Mouse (Mus musculus) CH12.LX (cell line): ENCODE measurements around the gene Gm20388. TPM values are rescaled to one million over a fixed set of nuclear protein-coding genes. Genes with fewer than 3 reads are reported as not detected.

Experiments used
- DNase-seq: peaks from one replicate; pipeline ENCODE4 v3.0.0-alpha.2; 2013; ENCODE audit errors: extremely low read depth
- H3K27ac ChIP-seq: 2 replicates; pipeline ENCODE4 v1.5.1; 2012; ENCODE audit warnings: low read depth, mild to moderate bottlenecking, control low read depth, moderate library complexity; ENCODE audit not compliant: insufficient read depth
- H3K27me3 ChIP-seq: replicated peaks from 2 replicates; pipeline ENCODE3; 2012; ENCODE audit warnings: inconsistent platforms
- H3K36me3 ChIP-seq, 2 experiments: replicated peaks in 1 of 2; 2 replicates each; pipeline versions ENCODE3 to v1.6.1; 2012; ENCODE audit warnings: inconsistent platforms in 1 of 2, low read length in 1 of 2, mild to moderate bottlenecking in 1 of 2, mixed read lengths in 1 of 2, moderate library complexity in 1 of 2; ENCODE audit not compliant: control insufficient read depth in 1 of 2, insufficient read depth in 1 of 2
- H3K4me1 ChIP-seq, 2 experiments: 2 replicates each; pipeline ENCODE4 v1.6.1; 2012; ENCODE audit warnings: inconsistent platforms in 1 of 2, moderate library complexity in 1 of 2; ENCODE audit not compliant: insufficient read depth in 2 of 2, control insufficient read depth in 1 of 2
- H3K4me2 ChIP-seq: 2 replicates; pipeline ENCODE4 v1.6.1; 2012; ENCODE audit warnings: low read depth, mild to moderate bottlenecking, control low read depth; ENCODE audit not compliant: poor library complexity, insufficient read depth, severe bottlenecking
- H3K4me3 ChIP-seq, 3 experiments: fragments of 150-350 bp in 1 of 3; sonication (generic) in 1 of 3; replicated peaks in 1 of 3; 2 replicates each; pipeline versions ENCODE3 to v1.5.1; 2011 to 2012; ENCODE audit warnings: low read depth in 2 of 3, low read length in 2 of 3, mild to moderate bottlenecking in 2 of 3, moderate library complexity in 2 of 3, control low read depth in 1 of 3, improper control_type of control experiment in 1 of 3, inconsistent platforms in 1 of 3, mixed read lengths in 1 of 3; ENCODE audit not compliant: poor library complexity in 1 of 3
- H3K79me2 ChIP-seq: replicated peaks from 2 replicates; pipeline ENCODE4 v1.6.1; 2012; ENCODE audit warnings: mild to moderate bottlenecking, moderate library complexity; ENCODE audit not compliant: control insufficient read depth, poor library complexity, insufficient read depth, severe bottlenecking; ENCODE audit errors: extremely low read depth
- H3K9ac ChIP-seq: 2 replicates; pipeline ENCODE4 v1.6.1; 2012; ENCODE audit warnings: low read depth, mild to moderate bottlenecking, control low read depth, moderate library complexity; ENCODE audit not compliant: insufficient read depth
- H3K9me3 ChIP-seq: replicated peaks from 2 replicates; pipeline ENCODE3; 2012; ENCODE audit warnings: low read length, inconsistent platforms, mixed read lengths
- BHLHE40 ChIP-seq: IDR thresholded peaks from 2 replicates; pipeline ENCODE4 v1.6.1; 2011; ENCODE audit warnings: mild to moderate bottlenecking, low read depth, low read length, improper control_type of control experiment
- CHD2 ChIP-seq: IDR thresholded peaks from 2 replicates; pipeline ENCODE4 v1.6.1; 2011; ENCODE audit warnings: low read length, improper control_type of control experiment
- E2F4 ChIP-seq: IDR thresholded peaks from 2 replicates; pipeline ENCODE4 v1.6.1; 2011; ENCODE audit warnings: low read depth, low read length, improper control_type of control experiment; ENCODE audit not compliant: insufficient replicate concordance
- EP300 ChIP-seq: IDR thresholded peaks from 2 replicates; pipeline ENCODE4 v1.6.1; 2011; ENCODE audit warnings: low read length, improper control_type of control experiment
- HCFC1 ChIP-seq: IDR thresholded peaks from 2 replicates; pipeline ENCODE4 v1.6.1; 2012; ENCODE audit warnings: low read depth, mild to moderate bottlenecking, inconsistent platforms, low read length, improper control_type of control experiment
- JUN ChIP-seq: IDR thresholded peaks from 2 replicates; pipeline ENCODE4 v1.6.1; 2011; ENCODE audit warnings: low read depth, mild to moderate bottlenecking, low read length, improper control_type of control experiment, moderate library complexity; ENCODE audit not compliant: insufficient read depth
- JUND ChIP-seq: conservative IDR thresholded peaks from 2 replicates; pipeline ENCODE4 v1.6.1; 2011; ENCODE audit warnings: low read depth, low read length, improper control_type of control experiment
- MYC ChIP-seq: IDR thresholded peaks from 2 replicates; pipeline ENCODE4 v1.6.1; 2011; ENCODE audit warnings: low read depth, mild to moderate bottlenecking, improper control_type of control experiment, low read length
- POLR2A ChIP-seq: IDR thresholded peaks from 2 replicates; pipeline ENCODE4 v1.6.1; 2011; ENCODE audit warnings: low read depth, mild to moderate bottlenecking, improper control_type of control experiment, low read length
- RCOR1 ChIP-seq: conservative IDR thresholded peaks from 2 replicates; pipeline ENCODE4 v1.6.1; 2012; ENCODE audit warnings: low read depth, mild to moderate bottlenecking, inconsistent platforms, low read length, improper control_type of control experiment
- SMC3 ChIP-seq: IDR thresholded peaks from 2 replicates; pipeline ENCODE4 v1.6.1; 2011; ENCODE audit warnings: low read depth, low read length, improper control_type of control experiment
- TBP ChIP-seq: conservative IDR thresholded peaks from 2 replicates; pipeline ENCODE4 v1.6.1; 2011; ENCODE audit warnings: low read depth, low read length, improper control_type of control experiment
- TCF12 ChIP-seq: IDR thresholded peaks from 2 replicates; pipeline ENCODE4 v1.6.1; 2014; ENCODE audit warnings: low read depth, mild to moderate bottlenecking, inconsistent platforms, low read length, improper control_type of control experiment
- ZC3H11A ChIP-seq: IDR thresholded peaks from 2 replicates; pipeline ENCODE4 v1.6.1; 2012; ENCODE audit warnings: low read depth, mild to moderate bottlenecking, inconsistent platforms, low read length, improper control_type of control experiment
- dilution Hi-C: fragments of 300-500 bp; cut with MboI; formaldehyde crosslinking; loops from 2 replicates; pipeline ENCODE4 v1.14.3; 2020; ENCODE audit warnings: low sequenced_read_pairs; ENCODE audit not compliant: extremely low pct_unique_long_range_greater_than_20kb, extremely low pct_ligation_motif_present
- in situ Hi-C: fragments of 300-500 bp; cut with MboI; formaldehyde crosslinking; loops from 3 replicates; pipeline ENCODE4 v1.14.3; 2019; ENCODE audit warnings: low sequenced_read_pairs, low pct_ligation_motif_present, low pct_unique_long_range_greater_than_20kb, mixed read lengths
- polyA plus RNA-seq: library from polyadenylated mRNA; unstranded; fragments of >175 nt; gene quantifications from 2 replicates; pipeline ENCODE4 v1.2.1, GENCODE M21; 2012; ENCODE audit warnings: low read depth; ENCODE audit not compliant: insufficient read length
- total RNA-seq, 2 experiments: library from RNA; depleted of rRNA; stranded (reverse); fragments of 300-350 nt in 1 of 2; fragments of >200 nt in 1 of 2; gene quantifications; 2 replicates each; pipeline ENCODE4 v1.2.3; 2012 to 2014

The Gm20388 gene
- total and polyA plus RNA-seq, 3 experiments, result 14.8 to 26.3 (median 22.2) TPM

DNA sequence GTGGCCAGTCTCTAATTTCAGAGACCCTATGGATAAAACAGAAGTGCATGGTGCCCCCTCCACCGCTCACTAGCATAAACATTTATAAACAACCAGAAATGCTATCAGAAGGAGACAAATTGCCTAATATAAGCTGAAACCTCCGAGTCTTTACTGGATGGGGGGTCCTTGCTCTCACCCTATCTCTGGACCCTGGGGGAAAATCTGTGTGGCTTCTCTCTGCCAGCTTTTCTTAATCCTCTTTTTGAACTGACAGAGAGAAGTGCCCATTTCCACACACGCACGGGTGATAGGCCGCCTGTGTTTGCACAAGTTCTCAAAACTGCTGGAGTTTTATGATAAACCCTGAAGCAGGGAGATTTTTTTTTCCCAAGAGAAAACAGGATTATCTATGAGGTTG is 3744.1 kb downstream of the Gm20388 start:
- dilution Hi-C loops (no loop called here), in situ Hi-C loops (loop anchor here (5.0 kb wide), 1 partner anchor 113 kb away; no protein-coding TSS in a partner anchor)
- Histone ChIP-seq H3K27ac (no peak overlapping the region), H3K4me2 (no peak overlapping the region), H3K4me1 (peaks cover 3% of the 10 kb centered on the region in 2 experiments; a peak in 1 of 4 replicates), H3K27me3 (peaks cover 43% of the 10 kb centered on the region), H3K36me3 (no peaks in the 10 kb centered on the region), H3K9me3 (peaks cover 6% of the 10 kb centered on the region), H3K79me2 (no peaks in the 10 kb centered on the region), H3K9ac (no peak overlapping the region), H3K4me3 (no peak overlapping the region)
- DNase-seq, result no peak
- TF ChIP-seq POLR2A (no peak), SMC3 (no peak), E2F4 (no peak), JUN (no peak), BHLHE40 (no peak), CHD2 (no peak), RCOR1 (no peak), HCFC1 (no peak), JUND (no peak), ZC3H11A (no peak), MYC (no peak), TCF12 (no peak)

DNA sequence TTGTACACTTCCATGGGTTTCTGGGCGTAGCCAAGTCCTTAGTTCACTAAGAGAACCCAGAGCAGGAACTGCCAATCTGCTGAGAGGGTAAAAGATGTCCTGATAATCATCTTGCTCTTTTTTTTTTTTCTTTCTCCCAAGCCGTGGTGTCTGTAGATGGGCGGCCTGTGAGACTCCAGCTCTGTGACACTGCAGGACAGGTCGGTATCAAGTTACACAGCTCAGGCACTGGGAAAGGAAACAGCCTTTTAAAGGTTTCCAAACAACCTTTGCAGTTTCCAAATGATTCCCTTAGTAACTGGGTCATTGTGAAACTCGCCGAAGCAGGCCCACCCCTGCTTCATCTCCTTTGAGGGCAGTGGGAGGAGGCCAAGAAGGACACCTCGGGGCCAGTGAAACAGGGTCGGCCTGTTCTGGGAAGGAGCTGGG is 3744.7 kb downstream of the Gm20388 start:
- Histone ChIP-seq H3K27ac (no peak overlapping the region), H3K36me3 (no peaks in the 10 kb centered on the region), H3K4me3 (no peak overlapping the region), H3K4me2 (no peak overlapping the region), H3K79me2 (no peaks in the 10 kb centered on the region), H3K9me3 (peaks cover 6% of the 10 kb centered on the region), H3K27me3 (peaks cover 42% of the 10 kb centered on the region), H3K4me1 (peaks cover 3% of the 10 kb centered on the region in 2 experiments; a peak in 1 of 4 replicates), H3K9ac (no peak overlapping the region)
- in situ Hi-C loops (no loop called here), dilution Hi-C loops (no loop called here)
- no peak for TF ChIP-seq TBP
- DNase-seq, result no peak

- H3K9me3 ChIP-seq, result peaks cover 4% of the 10 kb centered on the region
- peaks cover 29% of the 10 kb centered on the region for H3K27me3 ChIP-seq
- in situ Hi-C loops (no loop called here), dilution Hi-C loops (no loop called here)
- TF ChIP-seq EP300, result no peak
- TF ChIP-seq TCF12, result no peak
- no peak overlapping the region for H3K4me3 ChIP-seq
- no peaks in the 10 kb centered on the region for H3K36me3 ChIP-seq
- no peak overlapping the region for H3K9ac ChIP-seq
- H3K4me2 ChIP-seq, result no peak overlapping the region
- peaks cover 3% of the 10 kb centered on the region in 2 experiments; a peak in 1 of 4 replicates for H3K4me1 ChIP-seq
- H3K79me2 ChIP-seq, result no peaks in the 10 kb centered on the region
- no peak overlapping the region for H3K27ac ChIP-seq
- DNase-seq, result no peak
Observed at GRCm38 (mm10) chr8:123657826-123658225, 3747.2 kb downstream of the Gm20388 start.
